ENCODE assay signal across 7 mouse cellular contexts in the genomic region with DNA sequence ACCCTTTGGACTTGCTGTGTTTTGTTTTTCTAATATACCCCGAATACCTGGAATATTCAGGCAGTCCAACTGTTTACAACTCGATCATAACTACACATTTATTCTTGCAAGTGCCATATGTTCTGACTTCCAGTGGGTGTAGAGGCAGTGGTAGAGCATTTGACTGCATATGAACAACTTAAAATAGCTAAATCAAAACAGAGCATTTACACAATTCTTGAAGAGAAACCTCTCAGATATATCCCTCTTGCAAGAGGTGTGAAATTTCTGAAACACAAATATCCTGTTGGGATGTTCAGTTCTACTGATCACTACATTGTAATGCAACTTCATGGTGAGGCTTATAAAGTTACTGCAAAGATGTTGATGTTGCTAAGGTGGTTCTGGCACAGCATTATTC.
"Had no signal": no experiment of that assay in that cellular context is flagged by ENCODE, and none has a peak within 500 bp of the region (broad histone marks: within the 10 kb centered on the region; RNA-seq: fewer than 3 reads in every experiment).

No protein-coding gene starts in this region.

- DNase-seq: kidney, adult 2 months; kidney, postnatal 25 days; layer of hippocampus, adult 9-11 months; liver, postnatal 0 days; lung, embryonic 14.5 days; right cerebral cortex, postnatal 4 days; thymus, postnatal 25 days had no signal
